Mouse (Mus musculus) lung, postnatal 4 days (tissue): ENCODE results near the gene Suz12.
"Not testable (repeated sequence)": the region's sequence is repeated elsewhere in the genome, so short reads cannot be mapped to it uniquely, and the experiment has no call there.

Experiments
- DNase-seq, 2 experiments: peaks; one replicate each; pipeline ENCODE4 v3.0.0; 2021

The Suz12 gene

GRCm38 (mm10) chr11:79993356-79994270 lies 707 bp downstream of the Suz12 start:
- no peak for DNase-seq

- no peak for DNase-seq
Measured at GRCm38 (mm10) chr11:79994271-79994988, 1.5 kb downstream of the Suz12 start.

DNA sequence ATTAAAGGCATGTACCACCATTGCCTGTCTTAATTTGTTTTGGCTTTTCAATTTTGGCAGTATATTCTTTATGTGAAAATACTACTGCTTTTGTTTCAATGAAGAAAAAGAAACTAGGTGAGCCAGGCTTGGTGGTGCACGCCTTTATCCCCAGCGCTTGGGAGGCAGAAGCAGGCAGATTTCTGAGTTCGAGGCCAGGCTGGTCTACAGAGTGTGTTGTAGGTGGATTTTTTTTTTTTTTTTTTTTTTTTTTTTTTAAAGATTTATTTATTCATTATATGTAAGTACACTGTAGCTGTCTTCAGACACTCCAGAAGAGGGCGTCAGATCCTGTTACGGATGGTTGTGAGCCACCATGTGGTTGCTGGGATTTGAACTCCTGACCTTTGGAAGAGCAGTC lies 23.6 kb downstream of the Suz12 start:
- not testable (repeated sequence) for DNase-seq

DNA sequence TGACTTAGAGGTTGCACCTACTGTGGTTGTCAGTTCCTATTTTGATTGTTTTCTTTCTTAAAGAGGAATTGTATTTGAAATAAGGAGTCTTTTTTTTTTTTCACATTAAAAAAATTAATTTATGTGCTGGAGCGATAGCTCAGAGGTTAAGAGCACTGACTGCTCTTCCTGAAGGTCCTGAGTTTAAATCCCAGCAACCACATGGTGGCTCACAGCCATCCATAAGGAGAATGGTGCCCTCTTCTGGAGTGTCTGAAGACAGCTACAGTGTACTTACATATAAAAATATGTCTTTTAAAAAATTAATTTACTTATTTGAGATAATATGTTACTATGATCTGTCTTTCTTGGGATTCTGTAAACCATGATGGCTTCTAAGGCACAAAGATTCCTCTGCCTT lies 26.9 kb downstream of the Suz12 start:
- no peak for DNase-seq

GRCm38 (mm10) chr11:80021306-80021705 lies 28.4 kb downstream of the Suz12 start:
- DNase-seq, result no peak

- no peak for DNase-seq
Measured at GRCm38 (mm10) chr11:80037495-80037894, 44.6 kb downstream of the Suz12 start.

DNA sequence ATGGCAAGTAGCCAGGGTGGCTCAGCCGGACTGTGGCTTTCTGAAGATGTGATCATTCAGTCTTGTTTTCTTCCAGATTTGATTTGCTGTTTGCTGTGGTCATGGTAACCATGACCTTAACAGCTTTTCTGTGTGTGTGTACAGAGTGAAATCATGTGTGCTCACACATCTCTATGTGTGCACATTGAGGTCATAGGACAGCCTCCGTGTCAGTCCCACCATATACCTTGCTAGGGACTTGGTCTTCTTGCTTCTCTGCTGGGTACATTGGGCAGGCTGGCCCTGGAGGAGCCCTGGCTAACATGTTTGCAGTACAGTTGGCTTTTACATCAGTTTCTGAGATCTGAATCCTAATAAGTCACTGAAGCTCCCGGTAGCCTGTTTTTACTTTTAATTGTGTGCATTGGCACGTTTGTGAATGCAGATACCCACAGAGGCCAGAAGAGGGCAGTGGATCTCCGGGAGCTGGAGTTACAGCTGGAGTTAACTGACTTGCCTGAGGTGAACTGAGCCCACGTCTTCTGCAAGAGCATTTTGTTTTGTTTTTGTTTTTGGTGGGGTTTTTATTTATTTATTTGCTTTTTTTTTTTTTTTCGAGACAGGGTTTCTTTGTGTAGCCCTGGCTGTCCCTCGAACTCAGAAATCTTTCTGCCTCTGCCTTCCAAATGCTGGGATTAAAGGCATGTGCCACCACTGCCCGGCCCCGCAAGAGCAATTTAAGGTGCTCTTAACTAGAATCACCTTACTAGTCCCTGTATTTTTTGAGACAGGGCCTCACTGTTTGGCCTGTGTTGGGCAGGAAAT lies 49.9 kb downstream of the Suz12 start:
- DNase-seq, result peak; percentile 47 to 66

DNA sequence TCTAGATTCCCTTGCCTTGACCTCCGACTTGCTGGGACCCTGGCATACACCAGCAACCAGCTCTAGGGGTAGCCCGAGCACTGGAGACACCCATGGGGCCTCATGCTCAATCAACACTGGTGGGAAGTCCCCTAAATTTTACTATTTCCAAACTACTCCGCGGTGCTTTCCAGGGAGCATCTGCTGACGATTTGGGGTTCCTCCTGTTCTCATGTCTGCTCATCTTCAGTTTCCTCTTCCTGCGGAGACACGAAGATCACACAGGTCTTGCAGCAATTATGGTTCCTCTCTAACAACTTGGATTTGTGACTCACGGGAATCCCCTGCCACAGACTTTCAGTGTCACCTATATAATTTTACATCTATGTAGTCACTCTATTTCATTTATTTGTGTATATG lies 50.5 kb downstream of the Suz12 start:
- no peak for DNase-seq

DNA sequence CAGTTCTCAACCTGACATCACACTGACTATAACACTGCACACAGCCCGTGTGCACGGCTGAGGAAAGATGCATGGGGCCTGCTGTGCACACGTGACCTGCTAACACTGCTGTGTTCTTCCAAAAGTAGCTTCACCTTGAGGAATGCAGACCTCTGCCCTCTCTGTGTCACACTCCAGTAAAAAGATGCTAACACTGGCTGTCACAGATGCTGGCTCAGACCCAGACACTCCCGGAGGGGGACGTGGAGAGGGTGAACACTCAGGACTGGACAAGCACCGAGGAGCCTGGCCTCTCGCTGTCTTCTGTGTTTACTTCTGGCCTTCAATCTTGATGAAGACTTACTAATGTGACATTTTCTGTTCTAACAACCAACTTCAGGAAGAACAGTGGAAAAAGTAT lies 54.0 kb downstream of the Suz12 start:
- no peak for DNase-seq

DNA sequence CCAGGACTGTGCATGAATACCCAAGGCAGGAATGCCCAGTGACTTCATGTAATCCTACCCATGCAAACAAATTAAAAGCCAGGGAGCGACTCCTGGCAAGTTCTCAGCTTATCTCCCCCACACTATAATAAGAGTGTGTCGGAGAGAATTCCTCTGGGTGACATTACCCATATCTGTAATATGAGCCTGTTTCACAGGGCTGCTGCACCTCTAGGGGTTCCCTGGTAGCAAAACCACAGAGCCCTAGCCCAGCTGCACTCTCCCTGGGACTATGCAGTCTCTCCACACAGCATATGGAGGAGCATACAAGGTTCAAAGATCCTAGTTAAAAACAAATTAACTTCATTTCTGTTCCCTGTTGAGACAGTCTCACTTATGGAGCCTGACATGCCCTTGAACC lies 57.2 kb downstream of the Suz12 start:
- DNase-seq, result no peak

DNA sequence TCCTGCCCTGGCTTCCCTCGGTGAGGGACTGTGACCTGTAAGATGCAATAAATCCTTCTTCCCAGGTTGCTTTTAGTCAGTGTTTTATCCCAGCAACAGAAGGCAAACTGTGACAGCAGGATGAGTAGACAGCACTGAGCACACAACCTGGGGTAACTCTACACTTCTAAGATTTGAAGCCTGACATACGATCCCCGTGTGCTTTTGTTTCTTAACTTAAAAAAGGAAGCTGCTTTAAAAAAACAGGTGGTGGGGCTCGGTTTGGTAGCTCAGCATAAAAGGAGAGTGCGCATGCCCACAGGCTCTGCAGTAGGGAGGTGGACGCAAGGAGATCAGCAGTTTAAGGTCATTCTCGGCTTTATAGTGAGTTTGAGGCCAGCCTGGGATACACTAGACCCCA lies 59.5 kb downstream of the Suz12 start:
- DNase-seq, result no peak

DNA sequence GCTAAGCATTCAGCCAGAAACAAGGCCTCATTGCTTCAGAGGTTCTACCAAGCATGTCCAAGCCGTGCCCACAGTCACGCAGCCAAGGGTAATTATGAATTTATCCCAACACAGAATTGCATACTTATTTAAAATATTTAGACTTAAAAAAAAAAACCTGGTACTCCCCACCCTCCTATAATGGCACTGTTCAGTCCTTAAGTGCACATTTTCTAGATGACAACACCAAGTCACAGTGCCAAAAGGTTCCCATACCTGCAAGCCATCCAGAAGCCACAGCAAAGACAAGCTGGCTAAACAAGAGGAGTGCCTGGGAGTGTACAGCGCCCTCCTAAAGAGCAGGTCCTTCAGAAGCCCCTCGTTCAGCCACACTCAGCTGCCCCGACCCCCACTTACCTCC lies 60.3 kb downstream of the Suz12 start:
- DNase-seq, result peak in 1 of 2 experiments; percentile 41

DNA sequence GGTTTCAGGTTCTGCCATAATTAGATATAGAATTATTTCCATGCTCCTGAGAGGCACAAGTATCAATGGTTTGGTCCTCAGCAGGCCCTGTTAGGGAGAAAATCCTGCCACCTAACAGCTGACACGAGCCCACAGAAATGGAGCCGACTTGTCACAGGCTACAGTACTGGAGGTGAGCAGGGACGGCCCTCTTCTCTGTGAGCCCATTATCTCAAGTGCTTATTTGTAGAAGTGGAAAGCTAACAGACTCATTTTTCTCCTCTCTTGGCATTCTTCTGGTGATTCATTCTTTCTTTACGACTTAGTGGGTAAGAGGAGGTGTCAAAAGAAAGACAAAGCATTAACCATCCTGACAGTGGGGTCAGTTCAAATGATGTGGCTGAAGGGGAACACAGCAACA lies 61.8 kb downstream of the Suz12 start:
- peak in 1 of 2 experiments; percentile 22 for DNase-seq

DNA sequence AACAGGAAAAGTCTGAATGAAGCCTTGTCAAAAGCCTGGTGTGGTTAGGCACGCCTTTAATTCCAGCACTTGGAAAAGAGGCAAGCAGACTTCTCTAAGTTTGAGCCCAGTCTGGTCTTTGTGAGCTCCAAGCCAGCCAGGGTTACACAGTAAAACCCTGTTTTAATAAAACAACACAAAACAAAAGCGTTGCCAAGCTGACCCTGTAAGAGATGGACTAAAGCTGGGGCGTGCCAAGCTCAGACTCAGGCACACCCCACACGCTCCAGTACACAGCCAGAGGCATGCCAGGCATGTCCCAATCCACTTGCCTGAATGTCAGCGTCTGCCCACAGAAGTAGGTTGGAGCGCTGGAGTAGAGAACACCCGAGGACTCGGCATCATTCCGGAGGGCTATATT lies 63.2 kb downstream of the Suz12 start:
- peak; percentile 44 to 76 for DNase-seq

- no peak for DNase-seq
Measured at GRCm38 (mm10) chr11:80062159-80062558, 69.3 kb downstream of the Suz12 start.

DNA sequence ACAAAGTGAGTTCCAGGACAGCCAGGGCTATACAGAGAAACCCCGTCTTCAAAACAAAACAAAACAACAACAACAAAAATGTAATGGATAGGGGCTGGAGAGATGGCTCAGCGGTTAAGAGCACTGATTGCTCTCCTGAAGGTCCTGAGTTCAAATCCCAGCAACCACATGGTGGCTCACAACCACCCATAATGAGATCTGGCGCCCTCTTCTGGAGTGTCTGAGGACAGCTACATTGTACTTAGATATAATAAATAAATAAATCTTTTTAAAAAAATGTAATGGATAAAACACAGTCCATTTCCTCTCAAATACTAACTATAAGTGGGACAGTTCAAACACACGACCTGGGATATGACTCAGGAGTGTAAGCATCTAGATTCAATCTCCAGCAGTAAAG lies 73.5 kb downstream of the Suz12 start:
- not testable (repeated sequence) for DNase-seq

DNA sequence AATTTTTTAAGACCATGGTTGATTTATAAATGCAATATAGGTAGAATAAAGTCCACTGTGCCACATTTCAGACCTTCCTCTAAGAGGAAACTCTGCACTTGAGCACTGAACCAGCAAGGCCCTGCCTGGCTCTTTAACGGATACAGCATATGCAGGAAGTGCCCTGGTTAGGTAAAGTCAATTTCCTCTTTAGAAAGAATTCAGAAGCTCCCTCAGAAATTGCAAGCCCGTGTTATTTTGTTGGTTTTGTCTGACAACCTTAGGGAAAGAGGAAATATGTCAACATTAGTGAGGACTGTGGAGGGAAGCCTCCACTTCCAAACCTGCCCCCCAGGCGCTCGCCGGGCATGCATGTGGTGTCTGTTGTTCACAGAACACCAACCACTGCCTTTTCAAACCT lies 74.7 kb downstream of the Suz12 start:
- DNase-seq, result no peak

DNA sequence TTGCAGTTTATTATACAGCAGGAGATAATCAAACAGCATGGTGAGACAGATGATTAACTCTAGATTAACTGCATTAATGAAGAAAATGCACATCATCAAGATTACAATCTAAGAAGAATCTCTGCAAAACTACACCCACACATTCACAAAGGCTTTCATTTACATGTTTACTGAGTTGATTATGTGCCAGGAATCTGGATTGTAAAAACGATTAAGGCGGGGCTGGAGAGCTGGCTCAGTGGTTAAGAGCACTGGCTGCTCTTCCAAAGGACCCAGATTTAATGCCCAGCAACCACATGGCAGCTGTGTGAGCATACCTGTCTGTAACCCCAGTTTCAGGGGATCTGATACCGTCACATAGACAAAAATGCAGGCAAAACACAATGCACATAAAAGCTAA lies 76.9 kb downstream of the Suz12 start:
- no peak for DNase-seq

- DNase-seq, result no peak
Measured at GRCm38 (mm10) chr11:80071039-80071438, 78.1 kb downstream of the Suz12 start.

GRCm38 (mm10) chr11:80072365-80072764 lies 79.5 kb downstream of the Suz12 start:
- DNase-seq, result no peak

- no peak for DNase-seq
Measured at GRCm38 (mm10) chr11:80075608-80076277, 82.8 kb downstream of the Suz12 start.

GRCm38 (mm10) chr11:80077784-80078545 lies 85.1 kb downstream of the Suz12 start:
- no peak for DNase-seq
